Mouse (Mus musculus): ENCODE results near the gene Tgif2.
"Not testable (repeated sequence)": the region's sequence is repeated elsewhere in the genome, so short reads cannot be mapped to it uniquely, and the experiment has no call there.

Tgif2 gene

GRCm38 (mm10) chr2:156842711-156843110 lies 2.9 kb downstream of the Tgif2 start:
- DNase-seq (ENCODE audit: inconsistent ontology term): no peak

- DNase-seq (ENCODE audit: inconsistent ontology term): no peak
Measured at GRCm38 (mm10) chr2:156843331-156843730, 3.5 kb downstream of the Tgif2 start.

GRCm38 (mm10) chr2:156844715-156845114 lies 4.9 kb downstream of the Tgif2 start:
- no peak for DNase-seq (ENCODE audit: inconsistent ontology term)

GRCm38 (mm10) chr2:156847653-156848052 lies 7.8 kb downstream of the Tgif2 start:
- peak; percentile 79 for DNase-seq (ENCODE audit: inconsistent ontology term)

- DNase-seq (ENCODE audit: inconsistent ontology term): no peak
Measured at GRCm38 (mm10) chr2:156848526-156849182, 8.8 kb downstream of the Tgif2 start.

GRCm38 (mm10) chr2:156850505-156850904 lies 10.7 kb downstream of the Tgif2 start:
- DNase-seq (ENCODE audit: inconsistent ontology term): no peak

GRCm38 (mm10) chr2:156853584-156853983 lies 13.8 kb downstream of the Tgif2 start:
- DNase-seq (ENCODE audit: inconsistent ontology term): not testable (repeated sequence)

GRCm38 (mm10) chr2:156853999-156854771 lies 14.4 kb downstream of the Tgif2 start:
- DNase-seq (ENCODE audit: inconsistent ontology term): peak; percentile 43

- no peak for DNase-seq (ENCODE audit: inconsistent ontology term)
Measured at GRCm38 (mm10) chr2:156856311-156856710, 16.5 kb downstream of the Tgif2 start.

GRCm38 (mm10) chr2:156857385-156857791 lies 17.6 kb downstream of the Tgif2 start:
- DNase-seq (ENCODE audit: inconsistent ontology term): no peak

GRCm38 (mm10) chr2:156857835-156858234 lies 18.0 kb downstream of the Tgif2 start, which contains the start of gene 4930518I15Rik:
4930518I15Rik (minus strand) TSS chr2:156857946.
- DNase-seq (ENCODE audit: inconsistent ontology term): no peak

- no peak for DNase-seq (ENCODE audit: inconsistent ontology term)
Measured at GRCm38 (mm10) chr2:156858671-156859070, 18.9 kb downstream of the Tgif2 start.

GRCm38 (mm10) chr2:156862041-156862717 lies 22.4 kb downstream of the Tgif2 start:
- DNase-seq (ENCODE audit: inconsistent ontology term): peak; percentile 69

GRCm38 (mm10) chr2:156862772-156863486 lies 23.1 kb downstream of the Tgif2 start, which contains the start of gene Rab5if:
Rab5if (plus strand) TSS chr2:156863128.
- peak; percentile 99 for DNase-seq (ENCODE audit: inconsistent ontology term)

- DNase-seq (ENCODE audit: inconsistent ontology term): peak; percentile 67
Measured at GRCm38 (mm10) chr2:156863487-156864160, 23.8 kb downstream of the Tgif2 start.

GRCm38 (mm10) chr2:156864481-156864880 lies 24.7 kb downstream of the Tgif2 start:
- no peak for DNase-seq (ENCODE audit: inconsistent ontology term)

- DNase-seq (ENCODE audit: inconsistent ontology term): no peak
Measured at GRCm38 (mm10) chr2:156868994-156869393, 29.2 kb downstream of the Tgif2 start.

GRCm38 (mm10) chr2:156869554-156869953 lies 29.7 kb downstream of the Tgif2 start:
- DNase-seq (ENCODE audit: inconsistent ontology term): no peak

GRCm38 (mm10) chr2:156870519-156870918 lies 30.7 kb downstream of the Tgif2 start:
- DNase-seq (ENCODE audit: inconsistent ontology term): no peak

- peak; percentile 64 for DNase-seq (ENCODE audit: inconsistent ontology term)
Measured at GRCm38 (mm10) chr2:156873629-156874028, 33.8 kb downstream of the Tgif2 start.
